Mouse (Mus musculus): ENCODE measurements around the gene Stac2. TPM values are rescaled to one million over a fixed set of nuclear protein-coding genes. Genes with fewer than 3 reads are reported as not detected.
A peak's percentile ranks its signal among the peaks of the same experiment; 100 is the strongest.

The Stac2 gene
- total and polyA plus RNA-seq, 3 experiments = 0.07 TPM; not detected in 2

GRCm38 (mm10) chr11:98011716-98012115, 41.5 kb downstream of the Stac2 start:
- no peak for DNase-seq (ENCODE audit: extremely low read depth)
- in situ Hi-C loops (cut with MboI; ENCODE audit: low pct_ligation_motif_present, low pct_unique_long_range_greater_than_20kb, low sequenced_read_pairs) (no loop called here), dilution Hi-C loops (cut with MboI; ENCODE audit: extremely low pct_ligation_motif_present, extremely low pct_unique_long_range_greater_than_20kb, low sequenced_read_pairs) (no loop called here)
- no peak overlapping the region for H3K4me3 ChIP-seq (replicated peaks in 1 of 3; ENCODE audit: low read depth in 2 of 3, low read length in 2 of 3, poor library complexity in 1 of 3)
- peaks cover 4 to 11% of the 10 kb centered on the region in 2 experiments for H3K4me1 ChIP-seq (ENCODE audit: control insufficient read depth in 1 of 2, insufficient read depth in 2 of 2)
- TF ChIP-seq ZMIZ1 (IDR thresholded peaks at IDR 0.05; ENCODE audit: low read depth, low read length) (no peak), MYC (IDR thresholded peaks at IDR 0.05; ENCODE audit: low read depth, low read length) (no peak), USF1 (IDR thresholded peaks at IDR 0.05; ENCODE audit: low read depth, low read length) (no peak), RCOR1 (conservative IDR thresholded peaks at IDR 0.05; ENCODE audit: low read depth, low read length) (no peak), CTCF (conservative IDR thresholded peaks at IDR 0.05 in 1 of 2, IDR thresholded peaks at IDR 0.05 in 1 of 2; ENCODE audit: low read depth in 2 of 2, low read length in 2 of 2) (no peak), CHD1 (IDR thresholded peaks at IDR 0.05; ENCODE audit: low read depth, low read length) (no peak), NELFE (IDR thresholded peaks at IDR 0.05; ENCODE audit: low read depth, low read length) (no peak), KAT2A (IDR thresholded peaks at IDR 0.05; ENCODE audit: insufficient replicate concordance, low read length) (no peak), SMC3 (IDR thresholded peaks at IDR 0.05; ENCODE audit: low read depth, low read length) (no peak), TBP (conservative IDR thresholded peaks at IDR 0.05; ENCODE audit: low read depth, low read length) (no peak), POLR2AphosphoS2 (IDR thresholded peaks at IDR 0.05; ENCODE audit: low read depth, low read length) (no peak), USF2 (conservative IDR thresholded peaks at IDR 0.05; ENCODE audit: low read depth, low read length) (no peak), ZKSCAN1 (IDR thresholded peaks at IDR 0.05; ENCODE audit: borderline replicate concordance, low read depth, low read length) (no peak), IRF4 (IDR thresholded peaks at IDR 0.05; ENCODE audit: low read depth, low read length) (no peak), E2F4 (IDR thresholded peaks at IDR 0.05; ENCODE audit: insufficient replicate concordance, low read depth, low read length) (no peak), ZNF384 (IDR thresholded peaks at IDR 0.05; ENCODE audit: low read depth, low read length) (no peak), JUND (conservative IDR thresholded peaks at IDR 0.05; ENCODE audit: low read depth, low read length) (no peak)
- no peak overlapping the region for H3K4me2 ChIP-seq (ENCODE audit: insufficient read depth, low read depth, poor library complexity, severe bottlenecking)
- H3K27ac ChIP-seq (ENCODE audit: insufficient read depth, low read depth) = no peak overlapping the region
- no peaks in the 10 kb centered on the region for H3K79me2 ChIP-seq (replicated peaks; ENCODE audit: control insufficient read depth, extremely low read depth, insufficient read depth, poor library complexity, severe bottlenecking)
- no peak overlapping the region for H3K9ac ChIP-seq (ENCODE audit: insufficient read depth, low read depth)
- no peaks in the 10 kb centered on the region for H3K36me3 ChIP-seq (replicated peaks in 1 of 2; ENCODE audit: control insufficient read depth in 1 of 2, insufficient read depth in 1 of 2, low read length in 1 of 2)
- no peaks in the 10 kb centered on the region for H3K27me3 ChIP-seq (replicated peaks)
- peaks cover 2% of the 10 kb centered on the region for H3K9me3 ChIP-seq (replicated peaks; ENCODE audit: low read length)

- Histone ChIP-seq H3K9me3 (replicated peaks; ENCODE audit: low read length) (peaks cover 6% of the 10 kb centered on the region), H3K4me1 (ENCODE audit: control insufficient read depth in 1 of 2, insufficient read depth in 2 of 2) (peaks cover 7 to 28% of the 10 kb centered on the region in 2 experiments), H3K36me3 (replicated peaks in 1 of 2; ENCODE audit: control insufficient read depth in 1 of 2, insufficient read depth in 1 of 2, low read length in 1 of 2) (peaks cover 0 to 3% of the 10 kb centered on the region in 2 experiments), H3K27ac (ENCODE audit: insufficient read depth, low read depth) (no peak overlapping the region), H3K27me3 (replicated peaks) (no peaks in the 10 kb centered on the region), H3K4me2 (ENCODE audit: insufficient read depth, low read depth, poor library complexity, severe bottlenecking) (no peak overlapping the region), H3K4me3 (replicated peaks in 1 of 3; ENCODE audit: low read depth in 2 of 3, low read length in 2 of 3, poor library complexity in 1 of 3) (no peak overlapping the region), H3K9ac (ENCODE audit: insufficient read depth, low read depth) (no peak overlapping the region), H3K79me2 (replicated peaks; ENCODE audit: control insufficient read depth, extremely low read depth, insufficient read depth, poor library complexity, severe bottlenecking) (no peaks in the 10 kb centered on the region)
- dilution Hi-C loops (cut with MboI; ENCODE audit: extremely low pct_ligation_motif_present, extremely low pct_unique_long_range_greater_than_20kb, low sequenced_read_pairs) = no loop called here
- in situ Hi-C loops (cut with MboI; ENCODE audit: low pct_ligation_motif_present, low pct_unique_long_range_greater_than_20kb, low sequenced_read_pairs) = no loop called here
- no peak for DNase-seq (ENCODE audit: extremely low read depth)
- 0 out of 2 replicates have a peak, but pooled peaks have one; percentile 31 for TF ChIP-seq PAX5 (IDR thresholded peaks at IDR 0.05; ENCODE audit: low read length)
- TF ChIP-seq TCF12 (IDR thresholded peaks at IDR 0.05; ENCODE audit: low read depth, low read length) = no peak
- no peak for TF ChIP-seq USF1 (IDR thresholded peaks at IDR 0.05; ENCODE audit: low read depth, low read length)
- TF ChIP-seq JUN (IDR thresholded peaks at IDR 0.05; ENCODE audit: insufficient read depth, low read depth, low read length) = no peak
These were observed 45.2 kb downstream of the Stac2 start for GRCm38 (mm10) chr11:98008087-98008486.
